Mouse (Mus musculus) kidney, adult 8-10 months (tissue): ENCODE results near the gene Pth.

Source experiments
- DNase-seq, 2 experiments: peaks; one replicate each; pipeline ENCODE4 v3.0.0; 2022

The Pth gene

GRCm38 (mm10) chr7:113388470-113388869 lies at the start of gene Pth:
Gene Pth (minus strand): TSS chr7:113388570.
- DNase-seq, result no peak

- DNase-seq, result no peak
Observed at GRCm38 (mm10) chr7:113436312-113436711, 47.9 kb upstream of the Pth start.

DNA sequence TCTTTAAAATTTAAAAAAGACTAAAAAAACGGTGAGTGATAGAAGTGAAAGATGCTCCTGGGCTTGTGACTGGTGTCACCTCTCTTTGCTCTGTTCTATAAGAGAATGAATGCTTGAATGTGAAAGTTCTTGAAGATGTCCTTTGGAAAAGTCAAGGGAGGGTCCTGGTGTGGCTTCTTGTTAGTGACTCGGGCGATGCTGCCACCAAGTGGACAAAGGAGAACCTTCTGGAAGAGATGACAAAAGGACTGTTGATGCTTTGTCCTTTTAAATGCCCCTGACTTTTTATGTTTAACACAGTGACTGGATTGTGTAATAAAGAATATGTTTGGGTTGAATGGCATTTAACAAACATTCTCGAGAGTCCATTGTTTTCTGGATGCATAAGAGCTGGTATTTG lies 45.9 kb upstream of the Pth start:
- peak; percentile 59 to 82 for DNase-seq

- DNase-seq, result peak; percentile 19 to 24
Observed at GRCm38 (mm10) chr7:113433451-113433850, 45.1 kb upstream of the Pth start.

DNA sequence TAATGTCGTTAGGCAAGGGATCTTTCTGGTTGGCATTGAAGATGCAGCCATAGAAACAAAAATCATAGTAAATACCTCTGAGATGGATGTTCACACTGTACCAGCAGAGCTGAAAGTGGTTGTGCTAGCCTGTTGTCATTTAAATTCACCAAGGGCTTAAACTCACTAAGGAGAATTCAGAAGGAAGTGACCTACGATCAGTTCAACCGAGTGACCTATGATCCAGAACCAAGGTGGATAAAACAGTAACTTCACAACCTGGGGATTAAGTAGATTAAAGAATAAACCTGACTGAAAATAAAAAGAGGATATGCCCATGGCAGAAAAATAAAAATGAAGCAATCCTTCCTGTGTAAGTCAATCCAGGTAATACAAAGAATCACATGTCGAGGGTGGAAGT lies 44.5 kb upstream of the Pth start:
- peak; percentile 48 to 74 for DNase-seq

- DNase-seq, result no peak
Observed at GRCm38 (mm10) chr7:113420771-113421170, 32.4 kb upstream of the Pth start.

DNA sequence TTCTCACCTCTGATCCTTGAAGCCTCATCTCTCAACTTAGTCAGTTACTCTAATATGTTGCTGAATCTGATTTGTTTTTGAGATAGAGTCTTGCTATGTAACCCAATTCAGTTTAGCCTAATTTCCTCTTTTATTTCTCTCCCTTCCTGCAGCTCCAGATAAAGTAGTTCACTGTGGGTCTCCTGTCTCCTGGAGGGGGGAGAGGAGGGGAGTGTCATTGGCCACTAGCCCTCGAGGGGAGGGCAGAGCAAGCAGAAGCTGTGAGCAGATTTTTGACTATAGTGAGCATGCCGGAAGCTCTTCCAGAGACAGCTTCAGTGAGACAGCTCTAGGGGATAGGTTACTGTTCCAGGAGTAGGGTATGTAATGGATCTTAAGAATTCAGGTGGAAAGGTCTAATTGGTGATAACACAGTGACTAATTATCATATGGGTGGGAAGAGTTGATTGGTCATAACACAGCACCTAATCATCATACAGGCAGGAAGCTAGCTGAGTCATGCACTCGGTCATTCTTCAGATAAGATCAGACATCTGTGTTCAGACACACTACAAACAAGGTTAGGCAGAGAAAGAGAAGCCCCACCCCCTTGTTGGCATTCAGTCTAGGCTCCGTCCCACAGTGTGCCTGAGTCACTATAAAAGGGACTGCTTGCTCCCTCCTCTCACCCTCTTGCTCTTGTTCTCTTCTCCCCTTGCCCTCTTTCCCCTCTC lies 30.9 kb upstream of the Pth start:
- peak in 1 of 2 experiments; percentile 34 for DNase-seq

DNA sequence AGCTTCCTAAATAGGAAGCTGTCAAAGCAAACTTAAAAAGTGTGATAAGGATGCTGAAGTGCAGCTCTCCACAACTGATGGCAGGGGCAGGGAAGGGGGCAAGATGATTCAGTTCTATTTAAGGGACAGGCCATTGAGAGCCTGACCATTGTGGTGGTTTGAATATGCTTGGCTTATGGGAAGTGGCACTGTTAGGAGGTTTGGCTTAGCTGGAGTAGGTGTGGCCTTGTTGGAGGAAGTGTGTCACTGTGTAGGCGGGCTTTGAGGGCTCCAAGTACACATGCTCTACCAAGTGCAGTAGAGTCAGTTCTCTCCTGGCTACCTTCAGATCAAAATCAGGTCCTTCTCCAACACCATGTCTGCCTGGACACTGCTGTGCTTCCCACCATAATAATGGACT lies 28.2 kb upstream of the Pth start:
- DNase-seq, result no peak

DNA sequence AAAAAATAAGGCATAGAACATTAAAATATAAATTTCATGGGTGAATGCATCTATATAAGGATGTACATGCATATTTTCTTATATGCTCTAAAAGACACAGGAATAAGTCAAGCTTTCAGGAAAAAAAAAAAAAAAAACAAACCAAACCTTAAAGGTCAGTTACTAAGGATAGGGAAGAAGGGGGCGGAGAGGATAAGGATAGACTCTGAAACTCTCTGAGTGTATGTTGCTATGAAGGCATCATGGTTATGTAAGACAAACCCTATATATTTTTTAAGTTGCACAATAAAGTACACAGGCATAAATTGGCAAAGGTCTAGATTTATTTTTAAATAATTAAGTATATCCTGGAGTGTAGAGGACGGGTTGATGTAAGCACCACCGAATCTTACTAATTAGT lies 26.9 kb upstream of the Pth start:
- DNase-seq, result no peak

GRCm38 (mm10) chr7:113408712-113409111 lies 20.3 kb upstream of the Pth start:
- no peak for DNase-seq

GRCm38 (mm10) chr7:113398083-113398482 lies 9.7 kb upstream of the Pth start:
- DNase-seq, result no peak

DNA sequence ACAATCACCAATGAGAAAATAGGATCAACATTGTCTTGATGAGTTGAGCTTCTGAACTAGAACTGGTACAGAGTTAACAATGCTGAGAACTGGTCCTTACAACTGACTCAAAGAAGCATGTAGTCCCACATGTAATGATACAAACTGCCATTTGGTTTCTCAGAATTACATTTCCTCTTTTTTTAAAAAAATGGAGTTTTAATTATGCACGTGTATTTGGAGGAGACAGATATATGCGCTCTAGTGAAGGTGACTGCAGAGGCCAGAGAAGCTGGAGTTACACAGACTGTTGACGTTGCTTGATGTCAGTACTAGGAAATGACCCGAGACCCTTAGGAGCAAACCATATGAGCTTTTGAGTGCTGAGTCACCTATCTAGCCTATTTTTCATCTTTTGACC lies 8.3 kb upstream of the Pth start:
- DNase-seq, result no peak

DNA sequence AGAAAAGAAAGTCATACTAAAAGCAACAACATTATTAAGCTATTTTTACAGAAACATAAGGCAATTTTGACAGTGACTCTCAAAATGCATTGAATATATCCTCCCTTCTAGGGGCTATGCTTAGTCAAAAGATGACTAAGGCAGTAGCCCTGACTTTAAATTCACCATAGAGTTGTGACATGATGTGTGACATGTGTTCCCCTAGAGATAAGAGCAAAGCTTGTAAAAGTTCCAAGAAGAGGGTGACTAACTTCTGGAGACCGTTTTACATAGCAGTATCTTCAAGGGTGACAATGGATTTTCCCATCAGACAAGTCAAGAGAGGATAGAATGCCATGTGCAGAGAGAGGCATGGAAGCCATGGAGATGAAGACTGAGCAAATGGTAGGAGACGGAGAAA lies 3.2 kb upstream of the Pth start:
- DNase-seq, result no peak

DNA sequence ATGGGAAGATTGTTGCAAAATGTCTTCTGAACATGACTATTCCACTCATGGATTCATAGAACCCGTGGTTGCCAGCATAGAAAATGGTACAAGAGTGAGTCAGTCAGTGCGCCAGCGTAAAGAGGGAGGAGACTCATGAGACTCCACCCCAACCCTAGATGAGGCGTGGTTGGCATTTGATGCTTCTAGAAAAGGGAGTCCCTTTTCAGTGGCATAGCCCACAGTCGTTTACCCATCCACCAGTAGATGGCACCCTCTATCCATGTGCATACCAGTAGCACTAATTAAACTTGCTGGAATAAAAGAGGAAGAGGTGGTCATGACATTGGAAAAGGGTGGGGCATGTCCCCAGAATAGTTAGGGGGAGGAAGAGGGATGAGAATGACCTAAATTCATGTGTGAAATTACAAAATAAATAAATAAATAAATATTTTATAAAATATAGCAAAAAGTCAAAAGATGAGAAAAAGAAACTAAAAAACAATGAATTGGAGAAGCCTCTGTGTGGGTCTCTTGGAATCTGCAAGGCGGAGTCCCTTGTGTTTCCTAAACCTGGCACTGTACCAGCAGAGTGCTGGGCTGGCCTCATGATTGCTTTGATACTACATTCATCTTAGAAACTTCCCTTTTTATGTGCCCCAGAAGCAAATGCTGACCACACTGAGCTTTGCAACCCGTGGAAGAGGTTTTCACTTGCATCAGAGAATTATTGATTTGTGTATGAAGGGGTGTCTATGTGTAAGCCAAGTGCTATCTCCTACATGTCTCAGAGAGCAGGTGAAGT lies 10.3 kb downstream of the Pth start:
- peak; percentile 76 to 85 for DNase-seq

- no peak for DNase-seq
Observed at GRCm38 (mm10) chr7:113372682-113373081, 15.7 kb downstream of the Pth start.

DNA sequence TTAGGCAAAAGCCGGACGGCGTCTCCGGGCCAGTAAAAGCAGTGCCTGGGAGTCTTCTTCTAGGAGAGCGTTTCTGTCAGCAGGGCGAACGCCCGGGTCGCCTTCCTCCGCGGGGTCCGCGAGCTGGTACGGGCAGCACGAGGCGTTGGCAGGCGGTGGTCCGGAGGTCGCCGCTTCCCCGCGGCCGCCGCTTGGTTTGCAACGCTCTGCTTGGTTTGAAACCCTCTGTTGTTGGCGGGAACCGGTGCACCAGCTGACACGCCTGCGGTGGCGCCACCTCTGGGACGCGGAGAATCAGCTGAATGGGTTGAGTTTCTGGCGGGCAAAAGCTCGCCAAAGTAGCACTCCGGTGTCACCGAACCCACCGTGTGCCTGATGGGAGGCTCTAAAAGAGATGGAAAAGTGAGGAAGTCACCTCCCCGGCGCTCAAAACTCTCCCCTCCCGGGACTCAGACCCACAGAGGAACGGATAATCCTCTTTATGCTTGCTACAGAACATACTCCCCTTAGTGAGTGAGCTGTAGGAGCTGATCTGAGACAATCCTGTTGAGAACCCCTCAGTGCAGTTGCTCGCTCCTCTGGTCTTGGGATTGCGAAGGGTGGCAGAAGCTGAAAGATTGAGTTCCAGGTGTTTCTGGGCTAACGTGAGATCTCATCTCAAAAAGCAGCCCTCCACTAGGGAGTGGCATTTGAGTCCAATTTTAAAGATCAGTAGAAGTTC lies 18.6 kb downstream of the Pth start:
- peak; percentile 50 to 77 for DNase-seq

GRCm38 (mm10) chr7:113368746-113369619 lies 19.4 kb downstream of the Pth start, which contains the start of gene Btbd10:
Gene Btbd10 (minus strand): TSS chr7:113369392.
- peak; percentile 97 to 99 for DNase-seq

DNA sequence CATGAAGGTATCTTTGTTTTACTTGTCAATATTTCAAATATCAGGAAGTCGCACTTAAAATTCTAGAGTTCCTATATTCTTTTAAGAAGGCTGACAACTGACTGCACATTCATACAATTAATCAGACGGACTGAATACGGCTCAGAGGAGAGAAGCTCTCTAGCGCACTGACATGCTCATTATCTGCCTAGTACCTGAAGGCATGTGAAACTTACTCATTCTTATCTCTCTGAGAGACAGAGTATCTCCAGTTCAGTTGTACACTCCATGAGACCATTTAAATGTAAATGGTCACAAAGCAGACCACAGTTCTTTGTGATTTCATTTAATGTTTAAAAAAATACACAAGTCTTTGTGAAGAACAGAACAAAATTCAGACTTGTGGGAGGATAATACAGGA lies 20.9 kb downstream of the Pth start:
- DNase-seq, result no peak

- no peak for DNase-seq
Observed at GRCm38 (mm10) chr7:113349089-113349488, 39.3 kb downstream of the Pth start.

GRCm38 (mm10) chr7:113347694-113348093 lies 40.7 kb downstream of the Pth start:
- DNase-seq, result no peak

GRCm38 (mm10) chr7:113347271-113347670 lies 41.1 kb downstream of the Pth start:
- no peak for DNase-seq
